Mouse (Mus musculus) lung, embryonic 15.5 days (tissue): Measurements from ENCODE around the gene Ppp1r15b. TPM values are rescaled to one million over a fixed set of nuclear protein-coding genes. Genes with fewer than 3 reads are reported as not detected.

Source experiments
- ATAC-seq: fragments of 200-750 bp; cut with Nextera tagmentation; 2 replicates; pipeline ENCODE4 v1.8.0; 2017; ENCODE audit warnings: moderate number of reproducible peaks, borderline replicate concordance; ENCODE audit not compliant: low FRiP score, low TSS enrichment; ENCODE audit errors: extremely low read depth
- H3K27ac ChIP-seq: fragments of 300-500 bp; sonication (generic); 2 replicates; pipeline ENCODE4 v1.5.1; 2015; ENCODE audit warnings: moderate library complexity, mild to moderate bottlenecking, inconsistent platforms
- H3K27me3 ChIP-seq: fragments of 300-500 bp; sonication (generic); 2 replicates; pipeline ENCODE4 v1.6.1; 2015; ENCODE audit warnings: inconsistent platforms
- H3K36me3 ChIP-seq: fragments of 300-500 bp; sonication (generic); 2 replicates; pipeline ENCODE4 v1.6.1; 2015; ENCODE audit warnings: inconsistent platforms
- H3K4me1 ChIP-seq: fragments of 300-500 bp; sonication (generic); 2 replicates; pipeline ENCODE4 v1.6.1; 2015; ENCODE audit warnings: inconsistent platforms
- H3K4me2 ChIP-seq: fragments of 300-500 bp; sonication (generic); 2 replicates; pipeline ENCODE4 v1.6.1; 2015; ENCODE audit warnings: inconsistent platforms, mild to moderate bottlenecking, moderate library complexity
- H3K4me3 ChIP-seq: fragments of 300-500 bp; sonication (generic); 2 replicates; pipeline ENCODE4 v1.5.1; 2015; ENCODE audit warnings: mild to moderate bottlenecking, inconsistent platforms
- H3K9ac ChIP-seq: fragments of 300-500 bp; sonication (generic); 2 replicates; pipeline ENCODE4 v1.6.1; 2015; ENCODE audit warnings: inconsistent platforms
- H3K9me3 ChIP-seq: fragments of 300-500 bp; sonication (generic); 2 replicates; pipeline ENCODE4 v1.6.1; 2016; ENCODE audit warnings: inconsistent platforms
- WGBS: fragments of 180-500 bp; shearing (Covaris S2); methylation state at CpG from one replicate; pipeline ENCODE4 v1.1.7; 2015; 5-methylcytosine and 5-hydroxymethylcytosine counted together
- polyA plus RNA-seq: library from polyadenylated mRNA; unstranded; fragments of >200 nt; fragmentation: Nextera tagmentation; extraction: Ambion mirVana; gene quantifications from 2 replicates; pipeline ENCODE4 v1.2.1, GENCODE M21; 2015

Gene Ppp1r15b
- polyA plus RNA-seq, 1 experiment from 2014 or later = 39.2 TPM

DNA sequence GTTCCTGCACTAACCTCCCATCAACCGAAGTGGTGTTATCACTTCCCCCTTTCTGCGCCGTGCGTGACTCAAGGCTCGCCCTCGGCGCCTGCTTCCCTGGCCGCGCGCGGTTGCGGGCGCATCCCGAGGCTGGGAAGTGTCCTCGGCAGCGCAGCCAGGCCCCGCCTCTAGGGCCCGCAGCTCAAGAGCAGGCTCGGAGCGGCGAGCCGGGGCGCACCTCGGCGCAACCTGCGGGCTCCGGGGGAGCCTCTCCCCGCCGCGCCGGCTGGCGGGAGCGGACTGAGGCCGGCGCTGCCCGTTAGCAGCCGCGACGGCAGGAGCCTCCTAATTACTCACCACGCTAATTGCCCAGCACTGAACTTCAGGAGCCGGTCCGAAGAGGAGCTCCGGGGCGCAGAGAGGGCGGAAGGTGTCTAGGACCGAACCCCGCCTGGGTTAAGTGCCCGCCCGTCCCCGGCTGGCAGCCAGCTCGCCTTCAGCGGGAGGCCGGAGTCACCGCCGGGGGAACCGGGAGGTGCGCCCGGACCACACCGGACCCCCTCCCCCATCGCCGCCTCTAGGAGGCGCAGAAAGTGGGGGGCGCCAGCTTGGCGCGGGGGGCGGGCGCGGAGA, 33.0 kb downstream of the Ppp1r15b start, which contains the start of gene Plekha6:
TSS of gene Plekha6 (plus strand) at position 391 of the 612 bp plus-strand sequence.
- peaks cover 79% of the 10 kb centered on the region for H3K27me3 ChIP-seq
- WGBS = under 1% methylated on average over 68 of the region's 68 CpGs
- no peak for ATAC-seq
- peak within 1 kb of the TSS; percentile 36 for H3K9ac ChIP-seq
- H3K4me3 ChIP-seq = peak within 1 kb of the TSS; percentile 44
- no peak within 1 kb of the TSS for H3K27ac ChIP-seq
- peak within 1 kb of the TSS; percentile 92 for H3K4me2 ChIP-seq
- peaks cover 28% of the 10 kb centered on the region for H3K4me1 ChIP-seq
- H3K9me3 ChIP-seq = no peaks in the 10 kb centered on the region
- no peaks in the 10 kb centered on the region for H3K36me3 ChIP-seq

DNA sequence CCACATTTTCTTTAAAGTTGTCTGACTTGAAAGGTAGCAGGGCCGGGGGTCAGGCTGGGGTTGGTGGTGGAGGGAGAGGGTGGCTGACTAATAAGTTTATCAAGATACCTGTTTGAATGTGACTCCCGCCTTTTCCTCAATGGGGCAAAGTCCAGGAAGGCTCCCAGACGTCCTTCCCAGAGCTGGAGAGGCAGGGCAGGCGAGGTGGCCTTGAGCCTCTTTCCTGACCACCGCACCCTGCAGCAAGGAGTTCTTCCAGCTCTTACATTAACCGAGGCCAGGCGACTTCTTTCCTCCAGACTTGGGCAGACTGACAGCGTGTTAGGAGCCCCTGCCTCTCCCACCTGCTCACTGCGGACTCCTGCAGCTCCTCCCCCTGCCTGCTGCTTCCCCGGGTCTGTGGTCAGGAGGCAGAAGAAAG, 33.7 kb downstream of the Ppp1r15b start:
- Histone ChIP-seq H3K36me3 (no peaks in the 10 kb centered on the region), H3K27me3 (peaks cover 80% of the 10 kb centered on the region), H3K4me1 (peaks cover 23% of the 10 kb centered on the region), H3K4me2 (peak overlapping the region; percentile 92), H3K9ac (peak overlapping the region; percentile 36; the same call in 1 of the 2 replicates), H3K4me3 (peak overlapping the region; percentile 44), H3K27ac (no peak overlapping the region), H3K9me3 (no peaks in the 10 kb centered on the region)
- no peak for ATAC-seq
- whole genome bisulfite sequencing = 5% methylated on average over 10 of the region's 10 CpGs

DNA sequence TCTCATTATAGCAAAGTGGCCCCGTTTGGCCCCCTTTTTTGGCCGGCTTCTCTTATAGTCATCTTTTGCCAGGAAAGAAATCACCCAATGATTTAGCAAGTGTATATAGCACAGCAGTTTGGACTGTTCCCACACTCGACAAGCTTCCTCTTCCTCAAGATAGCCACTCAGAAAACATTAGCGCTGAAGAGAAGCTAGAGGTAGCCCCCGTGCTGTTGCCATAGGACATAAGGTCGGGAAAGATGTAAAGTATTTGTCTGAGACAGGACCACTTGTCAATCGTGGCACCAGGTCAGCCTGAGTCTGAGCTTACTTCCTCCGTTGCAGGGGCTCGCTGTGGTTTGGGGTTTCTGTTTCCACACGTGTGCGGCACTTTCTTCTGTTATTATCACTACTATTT, 34.2 kb downstream of the Ppp1r15b start:
- Histone ChIP-seq H3K27me3 (peaks cover 84% of the 10 kb centered on the region), H3K4me2 (no peak overlapping the region), H3K4me1 (peaks cover 23% of the 10 kb centered on the region), H3K4me3 (no peak overlapping the region), H3K9ac (no peak overlapping the region), H3K9me3 (no peaks in the 10 kb centered on the region), H3K27ac (no peak overlapping the region), H3K36me3 (no peaks in the 10 kb centered on the region)
- no peak for ATAC-seq
- 28% methylated on average over 11 of the region's 11 CpGs for WGBS

DNA sequence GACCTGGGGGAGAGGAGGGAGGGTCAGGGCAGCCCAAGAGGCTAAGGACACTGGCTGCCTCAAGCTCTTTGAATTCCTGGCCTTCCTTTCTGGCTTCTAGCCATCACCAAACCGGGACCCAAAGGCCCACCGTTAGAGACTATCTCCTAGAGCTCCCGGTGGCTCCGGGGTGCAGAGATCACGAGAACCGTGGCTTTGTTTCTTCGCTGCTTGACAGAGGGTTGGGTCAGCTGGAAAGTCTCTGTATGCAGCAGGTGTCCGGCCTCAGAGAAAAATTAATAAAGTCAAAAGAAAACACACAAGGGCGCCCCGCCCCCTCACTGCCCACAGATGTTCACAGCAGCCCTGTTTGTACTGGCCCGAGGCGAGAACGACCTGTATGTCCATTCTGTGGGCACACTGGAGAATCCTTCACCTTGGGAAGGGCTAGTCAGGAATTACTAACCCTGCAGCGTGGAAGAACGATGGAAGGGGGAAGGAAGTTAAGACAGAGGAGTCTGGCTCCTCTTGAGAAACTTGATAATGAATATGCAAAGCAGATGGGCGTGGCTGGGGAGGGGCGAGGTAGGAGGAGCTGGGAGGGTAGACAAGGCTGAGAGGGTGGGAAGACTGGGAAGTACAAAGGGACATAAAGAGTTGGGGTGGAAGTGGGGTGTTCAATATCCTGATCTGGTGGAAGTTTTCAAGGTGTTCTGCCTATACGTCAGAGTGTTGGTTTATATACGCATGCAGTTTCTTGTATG, 37.5 kb downstream of the Ppp1r15b start:
- Histone ChIP-seq H3K36me3 (no peaks in the 10 kb centered on the region), H3K4me2 (no peak overlapping the region), H3K27me3 (peaks cover 57% of the 10 kb centered on the region), H3K9ac (no peak overlapping the region), H3K4me3 (no peak overlapping the region), H3K27ac (no peak overlapping the region), H3K4me1 (peaks cover 21% of the 10 kb centered on the region), H3K9me3 (no peaks in the 10 kb centered on the region)
- no peak for ATAC-seq
- 33% methylated on average over 19 of the region's 19 CpGs for WGBS

DNA sequence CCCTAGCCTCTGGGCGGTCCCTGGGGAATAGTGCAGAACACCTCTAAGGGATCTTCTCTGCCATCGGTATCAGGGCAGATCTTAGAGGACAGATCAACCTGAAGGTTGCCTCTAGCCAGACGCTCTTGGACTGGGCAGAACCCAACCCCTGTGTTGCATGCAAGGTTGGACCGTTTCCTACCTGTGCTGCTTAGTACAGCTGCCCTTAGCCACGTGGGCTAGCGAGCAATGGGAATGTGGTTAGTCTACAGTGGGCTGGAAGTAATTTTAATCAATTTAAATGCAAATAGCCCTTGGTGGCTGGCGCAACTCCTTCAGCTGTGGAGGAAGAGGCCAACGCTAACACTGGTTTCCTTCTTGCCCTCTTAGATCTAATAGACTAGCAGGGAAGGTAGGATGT, 39.3 kb downstream of the Ppp1r15b start:
- Histone ChIP-seq H3K4me1 (peaks cover 11% of the 10 kb centered on the region; the same call in 1 of the 2 replicates), H3K27ac (no peak overlapping the region), H3K4me3 (no peak overlapping the region), H3K27me3 (peaks cover 40% of the 10 kb centered on the region), H3K36me3 (no peaks in the 10 kb centered on the region), H3K9ac (no peak overlapping the region), H3K9me3 (no peaks in the 10 kb centered on the region), H3K4me2 (no peak overlapping the region)
- 76% methylated on average over 8 of the region's 8 CpGs for WGBS
- ATAC-seq = no peak

DNA sequence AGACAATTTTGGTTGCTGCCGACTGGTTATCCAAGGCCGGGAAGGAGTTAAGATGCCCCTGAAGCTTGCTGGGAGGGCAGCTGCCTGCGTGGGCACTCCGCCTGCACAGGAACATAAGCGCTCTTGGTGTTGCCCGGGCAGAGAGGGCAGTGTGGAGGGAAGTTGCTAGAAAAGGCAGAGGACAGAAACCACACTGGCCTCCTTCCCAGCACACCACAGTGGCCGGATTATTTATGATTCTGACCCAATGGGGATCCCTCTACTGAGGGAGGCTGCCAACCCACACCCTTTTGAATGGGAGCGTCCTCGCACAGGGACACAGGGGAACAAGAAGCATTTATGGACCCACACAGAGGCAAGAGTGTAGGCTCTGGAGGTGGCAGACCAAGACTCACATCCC, 40.4 kb downstream of the Ppp1r15b start:
- Histone ChIP-seq H3K27me3 (peaks cover 31% of the 10 kb centered on the region), H3K4me2 (no peak overlapping the region), H3K36me3 (no peaks in the 10 kb centered on the region), H3K4me3 (no peak overlapping the region), H3K9ac (no peak overlapping the region), H3K9me3 (no peaks in the 10 kb centered on the region), H3K27ac (no peak overlapping the region), H3K4me1 (peaks cover 11% of the 10 kb centered on the region; the same call in 1 of the 2 replicates)
- no peak for ATAC-seq
- 83% methylated on average over 9 of the region's 9 CpGs for WGBS

DNA sequence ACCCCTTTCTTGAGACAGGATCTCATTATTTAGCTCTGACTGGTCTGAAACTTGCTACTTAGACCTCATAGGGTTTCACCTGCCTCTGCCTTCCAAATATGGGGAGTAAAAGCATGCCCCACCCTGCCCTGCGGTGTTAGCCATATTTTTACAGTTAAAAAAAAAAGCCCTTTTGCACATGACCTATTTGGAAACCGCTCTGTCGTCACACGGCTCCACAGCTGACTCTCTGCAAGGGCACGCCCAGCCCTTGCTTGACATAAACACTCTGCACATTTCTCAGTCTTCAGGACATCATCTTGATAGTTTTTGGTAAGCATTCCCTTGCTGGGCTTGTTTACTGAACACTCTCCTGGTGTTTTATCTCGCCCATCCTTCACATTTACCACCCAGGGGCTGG, 44.2 kb downstream of the Ppp1r15b start:
- no peak for ATAC-seq
- Histone ChIP-seq H3K4me2 (no peak overlapping the region), H3K27me3 (peaks cover 7% of the 10 kb centered on the region; the same call in 1 of the 2 replicates), H3K4me1 (peaks cover 10% of the 10 kb centered on the region; the same call in 1 of the 2 replicates), H3K27ac (no peak overlapping the region), H3K9ac (no peak overlapping the region), H3K36me3 (no peaks in the 10 kb centered on the region), H3K9me3 (no peaks in the 10 kb centered on the region), H3K4me3 (no peak overlapping the region)
- WGBS = 34% methylated on average over 6 of the region's 6 CpGs

DNA sequence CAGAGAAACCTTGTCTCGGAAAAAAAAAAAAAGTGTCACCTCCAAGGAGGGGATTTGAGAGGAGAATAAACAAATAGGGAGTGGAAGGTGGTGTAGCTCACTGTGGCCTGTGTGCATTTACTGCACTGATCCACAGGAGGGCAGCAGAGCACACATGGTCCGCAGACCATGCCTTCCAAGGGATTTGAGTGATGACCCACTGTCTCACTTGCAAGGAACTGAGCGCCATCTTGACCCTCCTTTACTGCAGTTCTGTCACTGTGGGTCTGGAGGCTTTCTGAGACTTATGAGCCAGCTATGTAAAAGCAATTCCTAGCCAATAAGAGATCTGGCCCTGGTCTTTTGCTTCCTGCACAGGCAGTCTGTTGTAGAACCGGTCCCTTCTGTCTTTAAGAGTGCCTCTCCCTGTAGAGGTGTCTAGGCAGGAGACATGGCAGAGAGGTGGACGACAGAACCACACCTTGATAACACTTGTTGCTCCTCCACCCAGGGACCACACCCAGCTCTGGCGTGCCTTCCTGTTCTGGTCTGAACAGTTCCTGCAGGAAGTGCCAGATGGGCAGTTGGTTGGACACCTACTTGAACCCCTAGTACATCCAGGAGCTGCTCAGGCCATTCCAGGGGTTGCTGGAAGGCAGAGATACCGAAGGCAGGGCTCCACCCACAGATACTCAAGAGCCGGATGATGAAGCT, 46.7 kb downstream of the Ppp1r15b start:
- H3K9me3 ChIP-seq = no peaks in the 10 kb centered on the region
- no peak; the same call in 1 of the 2 replicates for ATAC-seq

DNA sequence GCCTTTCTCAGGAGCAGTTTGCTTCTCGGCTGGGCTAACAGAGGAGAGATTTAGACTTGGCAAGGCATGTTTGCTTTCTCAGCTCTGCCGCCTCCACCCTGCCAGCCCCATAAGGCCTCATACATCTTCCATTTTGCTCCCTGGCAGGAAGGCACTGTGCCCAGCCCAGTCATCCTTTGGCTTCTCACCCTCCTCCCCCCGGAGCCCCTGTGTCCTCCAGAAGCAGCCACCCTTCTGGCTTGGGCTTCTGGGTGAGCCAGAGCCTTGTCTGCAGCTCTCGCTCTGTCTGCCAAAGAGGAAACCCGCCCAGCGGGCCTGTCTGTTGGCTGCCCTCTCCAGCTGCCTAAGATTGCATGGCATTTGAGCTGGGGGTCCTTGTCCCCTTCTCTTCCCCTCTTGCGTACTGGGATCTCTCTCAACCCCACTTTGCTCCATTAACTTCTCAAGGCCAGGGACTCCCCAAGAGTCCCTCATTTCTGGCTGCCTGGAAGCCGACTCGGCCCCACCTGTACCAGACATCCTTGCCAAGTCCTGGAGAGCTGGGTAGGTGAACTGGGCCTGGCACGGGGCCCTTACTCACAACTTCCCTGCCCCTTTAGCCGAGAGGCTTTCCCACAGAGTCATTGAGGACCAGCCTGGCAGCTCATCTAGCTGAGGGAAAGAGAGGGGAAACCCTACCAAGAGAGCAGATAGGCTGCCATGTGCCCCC, 47.9 kb downstream of the Ppp1r15b start:
- Histone ChIP-seq H3K4me1 (peaks cover 28% of the 10 kb centered on the region), H3K4me2 (no peak overlapping the region), H3K36me3 (no peaks in the 10 kb centered on the region), H3K4me3 (no peak overlapping the region), H3K27me3 (peaks cover 31% of the 10 kb centered on the region), H3K27ac (no peak overlapping the region), H3K9me3 (no peaks in the 10 kb centered on the region), H3K9ac (no peak overlapping the region)
- no peak for ATAC-seq
- 71% methylated on average over 11 of the region's 11 CpGs for WGBS

More for the DNA sequence above, 46.7 kb downstream of the Ppp1r15b start:
- Histone ChIP-seq H3K9ac (no peak overlapping the region), H3K36me3 (no peaks in the 10 kb centered on the region), H3K4me1 (peaks cover 25% of the 10 kb centered on the region), H3K27me3 (peaks cover 21% of the 10 kb centered on the region), H3K4me2 (no peak overlapping the region), H3K4me3 (no peak overlapping the region), H3K27ac (no peak overlapping the region)
- WGBS = 42% methylated on average over 8 of the region's 8 CpGs

DNA sequence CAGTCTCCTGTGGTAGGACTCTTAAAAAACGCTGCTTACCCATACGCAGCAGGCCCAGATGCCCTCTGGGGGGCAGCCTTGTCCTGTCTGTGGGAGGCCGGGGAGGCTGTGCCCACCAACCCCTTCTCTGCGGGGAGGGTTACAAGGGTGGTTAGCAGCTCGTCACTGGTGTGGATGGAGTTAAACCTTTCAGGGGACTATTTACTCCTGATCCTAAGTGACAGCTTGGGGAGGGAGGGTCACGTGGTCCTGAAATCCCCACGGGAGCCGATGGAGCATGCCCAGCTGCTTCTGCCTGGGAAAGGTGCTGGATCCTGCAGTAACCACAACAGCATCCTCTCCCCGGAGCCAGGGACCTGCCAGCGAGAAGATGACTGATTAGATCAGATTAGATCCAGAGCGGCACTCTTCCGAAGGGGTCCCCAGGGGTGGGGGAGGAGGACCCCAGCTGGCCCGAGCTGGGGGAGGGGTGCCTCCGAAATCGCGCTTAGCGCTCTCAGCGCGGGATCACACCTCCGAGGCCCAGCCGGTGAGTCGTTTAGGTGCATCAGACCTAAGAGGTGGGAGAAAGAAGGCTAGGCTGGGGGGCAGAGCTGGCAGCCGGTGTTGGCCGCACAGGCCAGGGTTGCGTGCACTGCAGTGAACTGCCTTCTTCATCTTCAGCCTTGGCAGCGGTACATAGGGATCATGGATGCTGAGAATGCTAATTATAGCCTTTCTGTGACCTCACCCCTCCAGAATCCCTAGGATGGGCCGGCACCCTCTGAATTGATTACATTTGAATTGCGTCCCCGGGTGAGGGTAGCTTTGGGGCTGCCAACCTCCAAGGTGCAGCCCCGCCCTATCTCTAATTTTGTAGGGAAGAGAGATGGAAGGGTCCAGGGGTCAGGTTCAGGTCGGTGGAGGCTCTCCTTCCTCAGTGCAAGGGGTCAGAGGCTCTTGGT, 50.4 kb downstream of the Ppp1r15b start:
- H3K36me3 ChIP-seq = no peaks in the 10 kb centered on the region
- H3K4me3 ChIP-seq = peak overlapping the region; percentile 39
- H3K9ac ChIP-seq = peak overlapping the region; percentile 33; the same call in 1 of the 2 replicates
- no peaks in the 10 kb centered on the region for H3K9me3 ChIP-seq
- H3K27me3 ChIP-seq = peaks cover 31% of the 10 kb centered on the region
- H3K4me2 ChIP-seq = peak overlapping the region; percentile 87
- ATAC-seq = peak; percentile 67; the same call in 1 of the 2 replicates
- WGBS = under 1% methylated on average over 31 of the region's 31 CpGs
- peaks cover 28% of the 10 kb centered on the region for H3K4me1 ChIP-seq
- no peak overlapping the region for H3K27ac ChIP-seq
